Mouse (Mus musculus): ENCODE measurements around the gene Usp31. TPM values are rescaled to one million over a fixed set of nuclear protein-coding genes. Genes with fewer than 3 reads are reported as not detected.

The Usp31 gene
- polyA plus RNA-seq, 1 experiment from 2014 or later, result 2.3 TPM

DNA sequence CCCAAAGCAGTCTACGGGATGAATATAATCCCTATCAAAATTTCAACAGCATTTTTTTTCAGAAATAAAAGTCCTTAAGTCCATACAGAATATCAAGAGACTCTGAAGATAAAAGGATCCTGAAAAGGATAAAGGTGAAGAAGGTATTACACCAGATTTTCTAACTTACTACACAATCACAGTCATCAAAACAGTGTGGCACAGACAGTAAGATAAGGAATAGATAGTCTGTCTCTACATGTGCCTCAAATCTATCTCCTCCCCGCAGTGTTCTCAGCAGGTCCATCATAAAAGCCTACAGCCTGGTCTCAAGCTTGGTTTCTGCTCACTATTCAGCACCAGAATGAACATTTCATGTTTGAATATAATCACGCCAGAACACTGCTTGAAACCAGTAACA, 6.6 kb downstream of the Usp31 start:
- H3K4me2 ChIP-seq (replicated peaks), result no peak overlapping the region
- H3K4me1 ChIP-seq, result peaks cover 30% of the 10 kb centered on the region
- no peaks in the 10 kb centered on the region for H3K9me3 ChIP-seq
- H3K27me3 ChIP-seq, result no peaks in the 10 kb centered on the region
- H3K27ac ChIP-seq, result no peak overlapping the region
- no peak overlapping the region for H3K9ac ChIP-seq
- H3K36me3 ChIP-seq, result peaks cover 23% of the 10 kb centered on the region
- 88% methylated on average over 3 of the region's 3 CpGs for WGBS
- ATAC-seq (ENCODE audit: low FRiP score, low read depth), result no peak
- H3K4me3 ChIP-seq, result no peak overlapping the region

DNA sequence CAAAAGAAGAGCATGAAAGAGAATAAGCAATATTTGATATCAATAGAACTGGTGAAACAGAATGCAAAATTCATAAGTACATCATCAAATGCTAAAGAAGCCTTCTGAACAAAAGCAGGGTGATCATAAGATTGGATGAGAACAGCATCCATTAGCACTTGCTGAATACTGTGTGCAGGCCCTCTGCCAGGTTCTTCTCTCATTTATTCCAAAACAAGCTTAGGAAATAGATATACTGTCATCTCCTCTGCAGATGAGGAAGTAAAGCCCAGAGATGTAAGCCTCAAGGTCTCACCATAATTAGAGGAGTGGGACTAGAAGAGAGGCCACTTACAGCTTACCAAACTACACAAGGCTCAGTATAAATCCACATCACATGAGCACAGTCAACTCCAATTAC, 7.8 kb downstream of the Usp31 start:
- no peak overlapping the region for H3K27ac ChIP-seq
- ATAC-seq (ENCODE audit: low FRiP score, low read depth), result no peak

DNA sequence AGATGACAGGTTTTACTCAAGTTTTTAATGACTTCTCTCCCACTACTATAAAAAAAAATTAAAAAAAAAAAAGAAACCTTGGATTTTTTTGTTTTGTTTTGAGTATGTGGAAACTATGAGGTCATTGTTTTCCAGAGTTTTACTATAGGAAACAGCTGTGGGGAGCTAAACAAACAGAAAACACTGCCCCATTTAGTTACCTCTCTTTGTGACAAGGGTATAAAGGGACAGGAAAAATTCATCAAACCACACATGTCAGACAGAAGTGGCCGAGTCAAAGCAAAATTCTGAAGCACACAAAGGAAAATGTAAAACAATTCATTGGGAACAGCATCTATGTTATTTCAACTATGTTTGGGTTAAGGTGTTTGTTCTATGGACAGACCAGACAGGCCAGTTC, 9.5 kb downstream of the Usp31 start:
- H3K4me3 ChIP-seq, result no peak overlapping the region
- no peak overlapping the region for H3K9ac ChIP-seq
- ATAC-seq (ENCODE audit: low FRiP score, low read depth), result no peak
- 59% methylated on average over 1 of the region's 1 CpGs for WGBS
- no peaks in the 10 kb centered on the region for H3K27me3 ChIP-seq
- H3K9me3 ChIP-seq, result no peaks in the 10 kb centered on the region
- peaks cover 10% of the 10 kb centered on the region for H3K36me3 ChIP-seq
- H3K4me1 ChIP-seq, result peaks cover 10% of the 10 kb centered on the region
- H3K4me2 ChIP-seq (replicated peaks), result no peak overlapping the region
- H3K27ac ChIP-seq, result no peak overlapping the region

More for the DNA sequence above, 7.8 kb downstream of the Usp31 start:
- no peaks in the 10 kb centered on the region for H3K9me3 ChIP-seq
- H3K27me3 ChIP-seq, result no peaks in the 10 kb centered on the region
- peaks cover 18% of the 10 kb centered on the region for H3K4me1 ChIP-seq
- no peak overlapping the region for H3K4me3 ChIP-seq
- no peak overlapping the region for H3K9ac ChIP-seq
- peaks cover 23% of the 10 kb centered on the region for H3K36me3 ChIP-seq
- no peak overlapping the region for H3K4me2 ChIP-seq (replicated peaks)

DNA sequence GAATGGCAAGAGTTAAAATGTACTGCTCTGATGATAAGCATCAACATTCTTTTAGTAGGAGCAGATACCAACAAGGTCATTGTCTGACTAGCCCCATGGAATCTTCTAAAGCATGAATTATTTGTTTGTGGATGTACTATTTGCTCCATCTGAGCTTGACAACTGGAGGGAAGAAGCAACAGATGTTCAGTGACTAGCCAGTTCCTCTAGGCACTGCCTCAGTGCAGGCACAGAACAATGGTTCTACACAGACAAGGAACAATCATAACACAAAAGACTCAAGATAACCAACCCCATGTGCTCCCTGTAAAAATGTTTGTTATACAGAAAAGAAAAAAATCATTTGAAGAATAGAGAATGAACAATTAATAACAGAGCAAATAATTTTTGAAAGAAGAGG, 9.9 kb downstream of the Usp31 start:
- Histone ChIP-seq H3K9ac (no peak overlapping the region), H3K9me3 (no peaks in the 10 kb centered on the region), H3K27me3 (no peaks in the 10 kb centered on the region), H3K4me1 (peaks cover 11% of the 10 kb centered on the region), H3K27ac (no peak overlapping the region), H3K4me2 (replicated peaks) (no peak overlapping the region), H3K4me3 (no peak overlapping the region), H3K36me3 (peaks cover 6% of the 10 kb centered on the region)
- no peak for ATAC-seq (ENCODE audit: low FRiP score, low read depth)

DNA sequence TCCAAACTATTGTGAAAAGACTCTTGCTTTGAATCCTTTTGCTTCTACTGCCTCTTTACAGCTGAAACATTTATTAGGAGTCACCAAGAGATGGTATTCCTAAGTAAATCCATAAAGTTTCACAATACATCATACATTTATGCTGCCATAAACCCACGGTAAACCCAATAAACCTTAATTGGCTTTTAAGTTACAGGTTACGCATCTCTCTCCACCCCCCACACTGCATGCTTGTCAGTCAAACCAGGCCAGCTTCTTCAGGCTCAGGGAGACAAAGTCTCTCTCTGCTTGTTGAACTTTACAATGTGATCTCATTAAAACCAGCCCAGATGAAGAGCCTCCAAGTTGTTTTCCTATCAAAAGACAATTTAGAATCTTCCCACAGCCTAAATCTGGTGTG, 15.2 kb downstream of the Usp31 start:
- 33% methylated on average over 2 of the region's 2 CpGs for WGBS
- H3K4me1 ChIP-seq, result peaks cover 13% of the 10 kb centered on the region

DNA sequence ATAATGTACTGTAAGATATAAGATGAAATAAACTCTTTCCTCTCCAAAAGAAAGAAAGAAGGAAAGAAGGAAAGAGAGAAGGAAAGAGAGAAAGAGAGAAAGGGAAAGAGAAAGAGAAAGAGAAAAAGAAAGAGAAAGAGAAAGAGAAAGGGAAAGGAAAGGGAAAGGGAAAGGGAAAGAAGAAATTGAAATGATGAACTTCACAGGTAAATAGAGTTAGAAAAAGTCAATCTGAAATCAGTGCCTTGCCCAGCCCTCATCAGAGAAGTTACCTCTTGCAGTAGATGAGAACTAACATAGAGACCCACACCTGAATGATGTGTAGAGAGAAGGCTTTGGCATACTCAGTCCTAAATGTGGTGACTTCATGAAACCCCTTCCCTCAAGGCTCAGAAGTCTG, 17.7 kb downstream of the Usp31 start:
- Histone ChIP-seq H3K36me3 (no peaks in the 10 kb centered on the region), H3K4me1 (peaks cover 13% of the 10 kb centered on the region), H3K27ac (no peak overlapping the region), H3K4me2 (replicated peaks) (no peak overlapping the region), H3K4me3 (no peak overlapping the region), H3K9ac (no peak overlapping the region), H3K27me3 (no peaks in the 10 kb centered on the region), H3K9me3 (no peaks in the 10 kb centered on the region)
- no peak for ATAC-seq (ENCODE audit: low FRiP score, low read depth)

More for the DNA sequence above, 15.2 kb downstream of the Usp31 start:
- ATAC-seq (ENCODE audit: low FRiP score, low read depth), result no peak
- H3K4me3 ChIP-seq, result no peak overlapping the region
- H3K9me3 ChIP-seq, result no peaks in the 10 kb centered on the region
- H3K27me3 ChIP-seq, result no peaks in the 10 kb centered on the region
- H3K9ac ChIP-seq, result no peak overlapping the region
- no peaks in the 10 kb centered on the region for H3K36me3 ChIP-seq
- H3K4me2 ChIP-seq (replicated peaks), result no peak overlapping the region
- H3K27ac ChIP-seq, result no peak overlapping the region

DNA sequence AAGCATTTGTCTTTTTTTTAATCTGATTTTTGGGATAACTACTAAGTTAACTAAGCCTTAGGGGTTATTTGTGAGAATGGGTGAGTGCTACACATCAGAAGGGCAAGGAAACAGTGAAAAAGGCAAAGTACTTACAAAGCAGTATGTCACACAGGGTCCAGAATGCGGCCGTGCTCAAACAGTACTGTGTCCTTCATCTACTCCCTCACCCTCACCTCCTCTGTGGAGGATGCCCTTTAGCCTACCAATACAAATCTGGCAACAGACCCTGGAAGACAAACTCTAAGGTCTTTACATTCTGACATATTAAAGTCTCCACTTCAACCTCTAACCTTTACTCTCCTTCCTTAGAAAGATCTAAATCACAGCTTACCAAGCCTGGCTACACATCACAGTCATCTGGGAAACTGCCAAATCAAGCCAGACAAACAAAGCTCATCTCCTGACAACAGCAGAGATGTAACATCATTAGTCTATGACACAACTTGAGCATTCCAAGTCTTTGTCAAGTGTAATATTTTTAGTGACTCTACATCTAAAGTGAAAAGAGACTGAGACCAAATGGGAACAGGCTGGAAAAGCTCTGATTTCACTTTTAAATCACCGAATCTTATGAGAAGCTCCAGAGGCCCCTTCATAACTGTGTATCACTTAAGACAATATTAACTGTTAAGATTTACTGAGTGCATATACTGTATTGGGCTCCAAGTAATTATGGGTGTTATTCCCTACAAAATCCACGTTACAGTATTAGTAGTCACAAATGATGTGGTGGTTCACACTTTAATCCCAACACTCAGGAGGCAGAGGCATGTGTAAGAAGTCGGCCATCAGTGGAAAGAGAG, 21.7 kb downstream of the Usp31 start:
- Histone ChIP-seq H3K27ac (no peak overlapping the region), H3K4me1 (no peaks in the 10 kb centered on the region), H3K9ac (no peak overlapping the region), H3K27me3 (no peaks in the 10 kb centered on the region), H3K4me2 (replicated peaks) (no peak overlapping the region), H3K36me3 (no peaks in the 10 kb centered on the region), H3K4me3 (no peak overlapping the region), H3K9me3 (no peaks in the 10 kb centered on the region)
- ATAC-seq (ENCODE audit: low FRiP score, low read depth), result no peak
- WGBS, result 90% methylated on average over 5 of the region's 5 CpGs

DNA sequence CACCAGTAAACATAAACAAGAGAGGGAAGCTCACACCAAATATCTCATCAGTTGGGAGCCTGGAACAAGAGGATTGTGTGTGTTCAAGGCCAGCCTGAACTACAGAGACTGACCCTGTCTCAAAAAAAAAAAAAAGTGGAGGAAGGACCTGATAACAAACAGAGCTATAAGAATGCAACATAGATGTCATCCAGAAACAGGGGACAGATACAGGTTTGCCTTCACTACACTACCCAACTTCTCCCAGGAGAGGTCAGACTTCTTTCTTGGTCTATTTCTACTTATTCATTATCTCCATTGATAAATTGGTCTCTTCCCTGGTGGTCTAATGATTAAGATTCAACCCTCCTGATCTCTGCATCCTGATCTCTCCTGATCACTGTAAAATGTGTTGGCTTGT, 25.9 kb downstream of the Usp31 start:
- Histone ChIP-seq H3K4me2 (replicated peaks) (no peak overlapping the region), H3K9ac (no peak overlapping the region), H3K36me3 (peaks cover 7% of the 10 kb centered on the region), H3K4me1 (peaks cover 11% of the 10 kb centered on the region), H3K27me3 (no peaks in the 10 kb centered on the region), H3K9me3 (no peaks in the 10 kb centered on the region), H3K4me3 (no peak overlapping the region), H3K27ac (no peak overlapping the region)
- no peak for ATAC-seq (ENCODE audit: low FRiP score, low read depth)

DNA sequence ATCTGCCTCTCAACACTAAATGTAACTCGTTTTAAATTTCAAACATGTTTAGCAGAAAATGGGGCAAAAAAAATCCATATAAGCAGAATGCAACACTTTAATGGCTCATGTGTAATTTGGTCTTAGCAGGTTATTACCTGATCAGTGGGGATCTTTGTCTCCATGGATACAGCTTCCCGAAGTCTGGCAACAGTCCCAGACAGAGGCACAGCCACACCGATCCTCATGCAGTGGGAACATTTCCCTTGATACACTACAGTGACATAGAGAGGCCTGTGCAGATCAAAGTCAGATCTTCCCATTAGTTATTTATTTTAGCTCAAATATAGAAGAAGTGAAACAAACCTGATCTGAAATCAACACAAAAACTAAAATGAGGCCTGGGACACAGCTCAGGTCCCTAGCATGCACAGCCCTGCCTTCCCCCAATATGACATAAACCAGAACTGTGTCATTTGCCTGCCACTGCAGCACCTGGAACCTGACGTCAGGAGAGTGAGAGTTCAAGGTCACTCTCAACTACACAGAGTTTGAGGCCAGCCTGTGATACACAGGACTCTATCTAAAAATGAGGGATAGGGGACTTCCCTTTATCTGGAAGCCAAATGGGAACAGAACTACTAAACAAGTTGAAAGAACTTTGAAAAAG, 29.8 kb downstream of the Usp31 start:
- H3K27me3 ChIP-seq, result no peaks in the 10 kb centered on the region
- no peak overlapping the region for H3K4me3 ChIP-seq
- ATAC-seq (ENCODE audit: low FRiP score, low read depth), result no peak
- 32% methylated on average over 4 of the region's 4 CpGs for WGBS
- no peak overlapping the region for H3K9ac ChIP-seq
- H3K27ac ChIP-seq, result no peak overlapping the region
- H3K36me3 ChIP-seq, result peaks cover 17% of the 10 kb centered on the region
- no peaks in the 10 kb centered on the region for H3K9me3 ChIP-seq
- H3K4me2 ChIP-seq (replicated peaks), result no peak overlapping the region
- peaks cover 16% of the 10 kb centered on the region for H3K4me1 ChIP-seq

DNA sequence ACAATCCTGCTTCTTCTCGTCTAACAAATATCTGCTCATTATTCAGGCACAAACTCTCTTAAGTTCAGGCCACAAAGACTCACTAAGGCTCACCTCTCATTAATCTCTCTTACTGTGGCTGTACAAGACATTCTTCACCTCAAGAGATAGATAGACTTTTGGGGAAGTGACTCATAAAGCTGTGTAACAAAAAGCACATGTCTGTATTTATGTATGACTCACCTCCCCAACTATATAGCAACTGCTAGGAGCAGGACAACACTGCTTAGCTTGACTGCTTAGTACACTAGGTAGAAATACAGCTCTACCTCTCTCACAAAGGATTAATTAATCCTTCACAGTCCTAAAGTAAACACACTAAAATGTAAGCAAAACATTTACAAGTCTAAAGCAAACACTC, 46.3 kb downstream of the Usp31 start:
- H3K9me3 ChIP-seq, result no peaks in the 10 kb centered on the region
- H3K36me3 ChIP-seq, result peaks cover 58% of the 10 kb centered on the region
- H3K4me2 ChIP-seq (replicated peaks), result no peak overlapping the region
- no peaks in the 10 kb centered on the region for H3K27me3 ChIP-seq
- no peaks in the 10 kb centered on the region for H3K4me1 ChIP-seq
- H3K27ac ChIP-seq, result no peak overlapping the region
- no peak for ATAC-seq (ENCODE audit: low FRiP score, low read depth)
- H3K4me3 ChIP-seq, result no peak overlapping the region
- H3K9ac ChIP-seq, result no peak overlapping the region
- 65% methylated on average over 1 of the region's 1 CpGs for WGBS

DNA sequence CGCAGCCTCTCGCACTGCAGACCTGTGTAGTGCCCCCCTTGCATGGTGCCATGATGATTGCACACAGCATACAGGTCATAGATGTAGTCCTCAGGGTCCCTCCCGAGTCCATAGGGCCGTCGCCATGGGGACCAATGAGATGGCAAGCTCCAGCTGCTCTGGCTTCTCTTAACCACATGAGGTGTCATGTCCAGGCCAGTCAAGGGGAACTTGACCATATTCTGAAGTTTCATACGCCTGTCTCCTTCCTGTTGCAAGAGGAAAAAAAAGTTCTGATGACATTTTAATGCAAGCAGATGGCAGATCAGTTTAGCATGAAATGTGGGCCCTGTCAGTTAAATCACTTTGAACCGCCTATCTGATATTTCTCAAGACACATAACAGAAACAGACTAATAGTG, 48.2 kb downstream of the Usp31 start:
- H3K36me3 ChIP-seq, result peaks cover 58% of the 10 kb centered on the region
- no peak overlapping the region for H3K27ac ChIP-seq
- H3K9me3 ChIP-seq, result no peaks in the 10 kb centered on the region
- no peaks in the 10 kb centered on the region for H3K27me3 ChIP-seq
- 86% methylated on average over 7 of the region's 7 CpGs for WGBS
- ATAC-seq (ENCODE audit: low FRiP score, low read depth), result no peak
- no peak overlapping the region for H3K4me3 ChIP-seq
- no peak overlapping the region for H3K4me2 ChIP-seq (replicated peaks)
- no peaks in the 10 kb centered on the region for H3K4me1 ChIP-seq
- H3K9ac ChIP-seq, result no peak overlapping the region

DNA sequence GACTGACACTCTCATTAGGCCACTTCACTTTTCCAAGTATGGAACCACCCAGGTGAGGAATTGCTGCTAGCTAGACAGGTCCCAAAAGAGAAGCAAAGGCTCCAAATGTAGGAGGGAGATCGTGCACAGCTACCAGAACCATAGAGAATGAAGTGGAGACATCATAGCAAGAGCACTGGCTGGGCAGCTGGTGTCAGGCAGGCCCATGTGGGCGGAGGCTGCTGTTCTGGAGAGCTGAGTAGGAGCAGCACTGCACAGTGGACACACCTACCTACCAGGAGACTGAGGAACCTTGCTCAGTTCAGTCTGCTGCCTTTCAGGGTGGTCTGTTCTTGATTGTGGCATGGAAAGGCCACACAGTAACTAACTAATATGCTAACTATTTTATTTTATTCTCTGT, 52.4 kb downstream of the Usp31 start:
- no peaks in the 10 kb centered on the region for H3K4me1 ChIP-seq
- 93% methylated on average over 2 of the region's 2 CpGs for WGBS
- H3K4me2 ChIP-seq (replicated peaks), result no peak overlapping the region
- ATAC-seq (ENCODE audit: low FRiP score, low read depth), result no peak
- no peaks in the 10 kb centered on the region for H3K9me3 ChIP-seq
- H3K27me3 ChIP-seq, result no peaks in the 10 kb centered on the region
- H3K4me3 ChIP-seq, result no peak overlapping the region
- H3K36me3 ChIP-seq, result peaks cover 49% of the 10 kb centered on the region
- H3K27ac ChIP-seq, result no peak overlapping the region
- H3K9ac ChIP-seq, result no peak overlapping the region

DNA sequence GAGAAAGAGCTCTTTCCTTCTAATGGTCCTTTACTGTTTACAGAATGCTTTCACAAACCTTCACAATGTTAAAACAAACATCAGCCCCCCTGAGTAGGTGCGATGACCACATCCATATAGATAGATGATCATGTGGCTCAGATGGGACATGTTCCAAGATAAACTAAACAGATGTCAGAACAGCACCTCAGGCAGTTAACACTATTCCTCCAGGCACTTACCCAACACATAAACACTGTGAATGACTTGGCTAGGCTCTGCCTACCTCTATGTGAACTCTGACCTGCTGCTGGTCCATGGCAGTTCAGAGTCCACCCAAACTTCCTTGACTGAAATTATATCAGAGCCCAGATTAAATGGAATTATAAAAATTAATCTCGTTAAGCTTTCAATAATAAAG, 54.4 kb downstream of the Usp31 start:
- peaks cover 60% of the 10 kb centered on the region for H3K36me3 ChIP-seq
- no peak for ATAC-seq (ENCODE audit: low FRiP score, low read depth)
- WGBS, result 88% methylated on average over 2 of the region's 2 CpGs
- no peak overlapping the region for H3K9ac ChIP-seq
- H3K27me3 ChIP-seq, result no peaks in the 10 kb centered on the region
- no peaks in the 10 kb centered on the region for H3K4me1 ChIP-seq
- no peak overlapping the region for H3K4me2 ChIP-seq (replicated peaks)
- no peak overlapping the region for H3K27ac ChIP-seq
- H3K9me3 ChIP-seq, result no peaks in the 10 kb centered on the region
- H3K4me3 ChIP-seq, result no peak overlapping the region

Data from limb, embryonic 13.5 days (tissue).